Mouse (Mus musculus) CH12.LX (cell line): ENCODE data around the gene Nphp4.
A peak's percentile ranks its signal among the peaks of the same experiment; 100 is the strongest.

Experiments used
- CTCF ChIP-seq, 2 experiments: IDR thresholded peaks in 1 of 2; conservative IDR thresholded peaks in 1 of 2; 2 replicates each; pipeline ENCODE4 v1.5.1; 2011 to 2012; ENCODE audit warnings: low read depth in 2 of 2, low read length in 2 of 2, improper control_type of control experiment in 1 of 2, inconsistent platforms in 1 of 2, mild to moderate bottlenecking in 1 of 2, moderate library complexity in 1 of 2
- E2F4 ChIP-seq: IDR thresholded peaks from 2 replicates; pipeline ENCODE4 v1.6.1; 2011; ENCODE audit warnings: low read depth, low read length, improper control_type of control experiment; ENCODE audit not compliant: insufficient replicate concordance
- ETS1 ChIP-seq: conservative IDR thresholded peaks from 2 replicates; pipeline ENCODE4 v1.6.1; 2012; ENCODE audit warnings: low read depth, mild to moderate bottlenecking, inconsistent platforms, low read length, improper control_type of control experiment, moderate library complexity
- JUND ChIP-seq: conservative IDR thresholded peaks from 2 replicates; pipeline ENCODE4 v1.6.1; 2011; ENCODE audit warnings: low read depth, low read length, improper control_type of control experiment
- MAFK ChIP-seq: IDR thresholded peaks from 2 replicates; pipeline ENCODE4 v1.6.1; 2011; ENCODE audit warnings: low read length, improper control_type of control experiment; ENCODE audit not compliant: insufficient replicate concordance
- MYC ChIP-seq: IDR thresholded peaks from 2 replicates; pipeline ENCODE4 v1.6.1; 2011; ENCODE audit warnings: low read depth, mild to moderate bottlenecking, improper control_type of control experiment, low read length
- NELFE ChIP-seq: IDR thresholded peaks from 2 replicates; pipeline ENCODE4 v1.6.1; 2011; ENCODE audit warnings: low read depth, low read length, improper control_type of control experiment
- RCOR1 ChIP-seq: conservative IDR thresholded peaks from 2 replicates; pipeline ENCODE4 v1.6.1; 2012; ENCODE audit warnings: low read depth, mild to moderate bottlenecking, inconsistent platforms, low read length, improper control_type of control experiment
- TCF12 ChIP-seq: IDR thresholded peaks from 2 replicates; pipeline ENCODE4 v1.6.1; 2014; ENCODE audit warnings: low read depth, mild to moderate bottlenecking, inconsistent platforms, low read length, improper control_type of control experiment
- UBTF ChIP-seq: IDR thresholded peaks from 2 replicates; pipeline ENCODE4 v1.6.1; 2012; ENCODE audit warnings: low read depth, mild to moderate bottlenecking, inconsistent platforms, low read length, improper control_type of control experiment, moderate library complexity
- ZNF384 ChIP-seq: IDR thresholded peaks from 2 replicates; pipeline ENCODE4 v1.6.1; 2012; ENCODE audit warnings: low read depth, low read length, improper control_type of control experiment, inconsistent platforms

DNA sequence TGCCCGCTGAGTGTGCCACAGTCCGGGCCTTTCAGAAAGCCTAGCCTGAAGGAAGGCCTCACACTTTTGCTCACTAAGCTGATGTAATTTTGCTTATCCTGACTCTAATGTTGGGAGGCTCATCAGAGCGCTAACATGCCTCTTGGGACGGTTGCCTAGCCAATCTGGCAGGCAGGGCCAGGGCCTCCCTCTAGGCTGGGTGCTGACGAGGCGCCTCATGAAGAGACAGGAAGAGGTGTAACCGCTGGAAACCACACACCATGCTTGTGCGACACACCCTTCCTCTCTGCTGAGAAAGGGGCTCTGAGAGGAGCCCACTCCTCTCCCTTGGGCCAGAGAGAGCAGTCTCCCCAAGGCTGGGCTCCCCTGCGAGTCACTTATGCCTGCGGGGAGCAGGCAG lies 30.3 kb upstream of the Nphp4 start:
- TF ChIP-seq MYC (peak; percentile 62), CTCF (conservative IDR thresholded peaks at IDR 0.05 in 1 of 2, IDR thresholded peaks at IDR 0.05 in 1 of 2; ENCODE audit: low read depth in 2 of 2, low read length in 2 of 2) (no peak), E2F4 (no peak), UBTF (no peak), MAFK (no peak), JUND (no peak), ZNF384 (no peak), ETS1 (peak; percentile 25), NELFE (no peak), TCF12 (0 out of 2 replicates have a peak, but pooled peaks have one; percentile 37), RCOR1 (no peak)
